Mouse (Mus musculus) forebrain, embryonic 16.5 days (tissue): ENCODE results near the gene Ifrd2. TPM values are rescaled to one million over a fixed set of nuclear protein-coding genes. Genes with fewer than 3 reads are reported as not detected.

Experiments used
- ATAC-seq: fragments of 200-750 bp; cut with Nextera tagmentation; 2 replicates; pipeline ENCODE4 v1.8.0; 2017; ENCODE audit warnings: mild to moderate bottlenecking, moderate library complexity
- H3K27ac ChIP-seq: fragments of 300-500 bp; sonication (generic); 2 replicates; pipeline ENCODE4 v1.5.1; 2014; ENCODE audit warnings: low read length, control low read depth
- H3K27me3 ChIP-seq: fragments of 300-500 bp; sonication (generic); replicated peaks from 2 replicates; pipeline ENCODE4 v1.6.1; 2014; ENCODE audit warnings: low read length; ENCODE audit not compliant: control insufficient read depth, insufficient read depth
- H3K36me3 ChIP-seq: fragments of 300-500 bp; sonication (generic); 2 replicates; pipeline ENCODE4 v1.6.1; 2014; ENCODE audit not compliant: control insufficient read depth, insufficient read depth
- H3K4me1 ChIP-seq: fragments of 300-500 bp; sonication (generic); replicated peaks from 2 replicates; pipeline ENCODE4 v1.6.1; 2014; ENCODE audit warnings: low read length; ENCODE audit not compliant: control insufficient read depth, insufficient read depth
- H3K4me2 ChIP-seq: fragments of 300-500 bp; sonication (generic); 2 replicates; pipeline ENCODE4 v1.6.1; 2014; ENCODE audit warnings: mild to moderate bottlenecking, low read length, control low read depth
- H3K4me3 ChIP-seq: fragments of 300-500 bp; sonication (generic); replicated peaks from 2 replicates; pipeline ENCODE4 v1.5.1; 2014; ENCODE audit warnings: mild to moderate bottlenecking, low read length, control low read depth
- H3K9ac ChIP-seq: fragments of 300-500 bp; sonication (generic); replicated peaks from 2 replicates; pipeline ENCODE4 v1.6.1; 2014; ENCODE audit warnings: low read depth, low read length, control low read depth
- H3K9me3 ChIP-seq: fragments of 300-500 bp; sonication (generic); 2 replicates; pipeline ENCODE4 v1.6.1; 2016; ENCODE audit warnings: low read length; ENCODE audit not compliant: control insufficient read depth
- WGBS: fragments of 180-500 bp; shearing (Covaris S2); extraction: QIAGEN DNeasy Blood & Tissue Kit; methylation state at CpG from one replicate; pipeline ENCODE4 v1.1.7; 2014; 5-methylcytosine and 5-hydroxymethylcytosine counted together
- polyA plus RNA-seq: library from polyadenylated mRNA; unstranded; fragments of >200 nt; fragmentation: Nextera tagmentation; extraction: Ambion mirVana; gene quantifications from 2 replicates; pipeline ENCODE4 v1.2.1, GENCODE M21; 2015

Gene Ifrd2
- polyA plus RNA-seq, 1 experiment from 2014 or later = 16.8 TPM

- H3K4me2 ChIP-seq = peak overlapping the region; percentile 31
- peak overlapping the region; percentile 31 for H3K9ac ChIP-seq
- H3K4me3 ChIP-seq = peak overlapping the region; percentile 0; the same call in 1 of the 2 replicates
- no peaks in the 10 kb centered on the region for H3K9me3 ChIP-seq
- no peaks in the 10 kb centered on the region for H3K36me3 ChIP-seq
- 0% methylated on average over 4 of the region's 4 CpGs for WGBS
- no peaks in the 10 kb centered on the region for H3K27me3 ChIP-seq
- H3K4me1 ChIP-seq = peaks cover 85% of the 10 kb centered on the region
- peak overlapping the region; percentile 88 for H3K27ac ChIP-seq
- peak; percentile 8 for ATAC-seq
These were observed 43.1 kb downstream of the Ifrd2 start for GRCm38 (mm10) chr9:107630576-107630975.

GRCm38 (mm10) chr9:107631311-107631826, 43.9 kb downstream of the Ifrd2 start:
- no peaks in the 10 kb centered on the region for H3K27me3 ChIP-seq
- no peak overlapping the region for H3K4me3 ChIP-seq
- peaks cover 80% of the 10 kb centered on the region for H3K4me1 ChIP-seq
- no peak for ATAC-seq
- H3K27ac ChIP-seq = peak overlapping the region; percentile 88
- H3K9me3 ChIP-seq = no peaks in the 10 kb centered on the region
- 19% methylated on average over 9 of the region's 9 CpGs for WGBS
- H3K36me3 ChIP-seq = no peaks in the 10 kb centered on the region
- H3K9ac ChIP-seq = 0 out of 2 replicates have a peak overlapping the region, but pooled peaks have one; percentile 25
- H3K4me2 ChIP-seq = no peak overlapping the region

- no peak for ATAC-seq
- no peaks in the 10 kb centered on the region for H3K27me3 ChIP-seq
- peak overlapping the region; percentile 88; the same call in 1 of the 2 replicates for H3K9ac ChIP-seq
- no peaks in the 10 kb centered on the region for H3K9me3 ChIP-seq
- no peaks in the 10 kb centered on the region for H3K36me3 ChIP-seq
- WGBS = 45% methylated on average over 8 of the region's 8 CpGs
- H3K4me2 ChIP-seq = peak overlapping the region; percentile 99
- peaks cover 79% of the 10 kb centered on the region for H3K4me1 ChIP-seq
- 0 out of 2 replicates have a peak overlapping the region, but pooled peaks have one; percentile 6 for H3K4me3 ChIP-seq
- peak overlapping the region; percentile 88 for H3K27ac ChIP-seq
These were observed 44.4 kb downstream of the Ifrd2 start for GRCm38 (mm10) chr9:107631861-107632260.

GRCm38 (mm10) chr9:107632478-107632877, 45.0 kb downstream of the Ifrd2 start:
- Histone ChIP-seq H3K9ac (peak overlapping the region; percentile 88), H3K4me1 (peaks cover 79% of the 10 kb centered on the region), H3K9me3 (no peaks in the 10 kb centered on the region), H3K4me3 (peak overlapping the region; percentile 84), H3K4me2 (peak overlapping the region; percentile 99), H3K27ac (peak overlapping the region; percentile 88), H3K36me3 (no peaks in the 10 kb centered on the region), H3K27me3 (no peaks in the 10 kb centered on the region)
- no peak for ATAC-seq
- whole genome bisulfite sequencing = 9% methylated on average over 6 of the region's 6 CpGs

- peak overlapping the region; percentile 88 for H3K27ac ChIP-seq
- peak overlapping the region; percentile 99 for H3K4me2 ChIP-seq
- peak overlapping the region; percentile 88 for H3K9ac ChIP-seq
- WGBS = under 1% methylated on average over 33 of the region's 33 CpGs
- peak; percentile 34 for ATAC-seq
- H3K4me3 ChIP-seq = peak overlapping the region; percentile 84
- H3K36me3 ChIP-seq = no peaks in the 10 kb centered on the region
- peaks cover 72% of the 10 kb centered on the region for H3K4me1 ChIP-seq
- H3K9me3 ChIP-seq = no peaks in the 10 kb centered on the region
- H3K27me3 ChIP-seq = no peaks in the 10 kb centered on the region
These were observed 45.7 kb downstream of the Ifrd2 start for GRCm38 (mm10) chr9:107633091-107633660.

GRCm38 (mm10) chr9:107633661-107634405, 46.4 kb downstream of the Ifrd2 start:
- Histone ChIP-seq H3K4me2 (peak overlapping the region; percentile 99), H3K27ac (peak overlapping the region; percentile 88), H3K36me3 (no peaks in the 10 kb centered on the region), H3K27me3 (no peaks in the 10 kb centered on the region), H3K4me3 (peak overlapping the region; percentile 84), H3K9me3 (no peaks in the 10 kb centered on the region), H3K4me1 (peaks cover 66% of the 10 kb centered on the region), H3K9ac (peak overlapping the region; percentile 88)
- ATAC-seq = no peak
- 2% methylated on average over 15 of the region's 15 CpGs for WGBS

GRCm38 (mm10) chr9:107634406-107635278, 47.2 kb downstream of the Ifrd2 start:
- Histone ChIP-seq H3K36me3 (no peaks in the 10 kb centered on the region), H3K27me3 (no peaks in the 10 kb centered on the region), H3K9me3 (no peaks in the 10 kb centered on the region), H3K9ac (peak overlapping the region; percentile 88), H3K4me1 (peaks cover 58% of the 10 kb centered on the region), H3K4me3 (peak overlapping the region; percentile 84), H3K4me2 (peak overlapping the region; percentile 99), H3K27ac (peak overlapping the region; percentile 88)
- WGBS = under 1% methylated on average over 35 of the region's 35 CpGs
- ATAC-seq = no peak

GRCm38 (mm10) chr9:107635279-107636028, 48.0 kb downstream of the Ifrd2 start, which contains the start of gene Gnai2:
TSS of gene Gnai2 (minus strand) at chr9:107635367.
- Histone ChIP-seq H3K9ac (peak within 1 kb of the TSS; percentile 88), H3K27ac (peak within 1 kb of the TSS; percentile 88), H3K27me3 (no peaks in the 10 kb centered on the region), H3K4me1 (peaks cover 50% of the 10 kb centered on the region), H3K9me3 (no peaks in the 10 kb centered on the region), H3K4me2 (peak within 1 kb of the TSS; percentile 99), H3K36me3 (no peaks in the 10 kb centered on the region), H3K4me3 (peak within 1 kb of the TSS; percentile 84)
- 6% methylated on average over 38 of the region's 38 CpGs for WGBS
- ATAC-seq = peak; percentile 93
